Mouse (Mus musculus) heart, embryonic 16.5 days (tissue): Measurements from ENCODE around the gene Ube4a. TPM values are rescaled to one million over a fixed set of nuclear protein-coding genes. Genes with fewer than 3 reads are reported as not detected.

Experiments used
- ATAC-seq: fragments of 200-750 bp; cut with Nextera tagmentation; replicated peaks from 2 replicates; pipeline ENCODE4 v1.8.0; 2017; ENCODE audit warnings: moderate number of reproducible peaks; ENCODE audit not compliant: insufficient read depth, low FRiP score; ENCODE audit errors: extremely low read depth
- H3K27ac ChIP-seq: fragments of 300-500 bp; sonication (generic); 2 replicates; pipeline ENCODE4 v1.5.1; 2014; ENCODE audit warnings: mild to moderate bottlenecking, low read length, control low read depth, moderate library complexity
- H3K27me3 ChIP-seq: fragments of 300-500 bp; sonication (generic); 2 replicates; pipeline ENCODE4 v1.6.1; 2014; ENCODE audit warnings: low read length, mixed read lengths; ENCODE audit not compliant: control insufficient read depth, insufficient read depth
- H3K36me3 ChIP-seq: fragments of 300-500 bp; sonication (generic); 2 replicates; pipeline ENCODE4 v1.6.1; 2014; ENCODE audit not compliant: control insufficient read depth, insufficient read depth
- H3K4me1 ChIP-seq: fragments of 300-500 bp; sonication (generic); 2 replicates; pipeline ENCODE4 v1.6.1; 2014; ENCODE audit warnings: low read length, mixed read lengths; ENCODE audit not compliant: control insufficient read depth, insufficient read depth
- H3K4me2 ChIP-seq: fragments of 300-500 bp; sonication (generic); 2 replicates; pipeline ENCODE4 v1.6.1; 2014; ENCODE audit warnings: low read depth, mild to moderate bottlenecking, control low read depth, low read length
- H3K4me3 ChIP-seq: fragments of 300-500 bp; sonication (generic); 2 replicates; pipeline ENCODE4 v1.5.1; 2014; ENCODE audit warnings: mild to moderate bottlenecking, control low read depth, low read length
- H3K9ac ChIP-seq: fragments of 300-500 bp; sonication (generic); 2 replicates; pipeline ENCODE4 v1.6.1; 2014; ENCODE audit warnings: low read length, control low read depth
- H3K9me3 ChIP-seq: fragments of 300-500 bp; sonication (generic); replicated peaks from 2 replicates; pipeline ENCODE4 v1.6.1; 2016; ENCODE audit warnings: low read length; ENCODE audit not compliant: control insufficient read depth
- WGBS: fragments of 180-500 bp; shearing (Covaris S2); extraction: QIAGEN DNeasy Blood & Tissue Kit; methylation state at CpG from one replicate; pipeline ENCODE4 v1.1.7; 2014; 5-methylcytosine and 5-hydroxymethylcytosine counted together
- polyA plus RNA-seq: library from polyadenylated mRNA; unstranded; fragments of >200 nt; fragmentation: Nextera tagmentation; extraction: Ambion mirVana; gene quantifications from 2 replicates; pipeline ENCODE4 v1.2.1, GENCODE M21; 2015

Ube4a gene
- polyA plus RNA-seq, 1 experiment from 2014 or later = 17.7 TPM

DNA sequence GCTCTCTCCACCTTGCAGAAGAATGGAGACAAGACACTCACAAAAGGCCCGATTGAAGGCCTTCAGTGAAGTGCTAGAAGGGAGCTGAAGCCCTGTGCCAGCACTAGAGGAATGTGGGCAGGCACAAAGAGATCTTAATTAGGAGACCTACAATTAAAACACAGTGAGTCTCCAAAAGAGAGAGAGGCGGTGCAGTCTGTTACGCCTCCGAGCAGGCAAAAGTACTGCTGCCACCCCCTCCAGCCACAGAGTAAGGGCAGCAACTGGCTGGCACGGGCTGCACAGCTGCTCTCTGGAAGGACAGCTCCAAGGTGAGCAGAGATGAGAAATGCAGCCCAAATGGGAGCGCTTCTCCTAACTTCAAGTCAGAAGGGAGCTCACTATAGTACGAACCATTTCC, 89.9 kb downstream of the Ube4a start:
- Histone ChIP-seq H3K4me3 (no peak overlapping the region), H3K4me1 (peaks cover 50% of the 10 kb centered on the region), H3K9ac (0 out of 2 replicates have a peak overlapping the region, but pooled peaks have one; percentile 21), H3K4me2 (peak overlapping the region; percentile 14; the same call in 1 of the 2 replicates), H3K9me3 (no peaks in the 10 kb centered on the region), H3K27me3 (no peaks in the 10 kb centered on the region), H3K36me3 (no peaks in the 10 kb centered on the region; the same call in 1 of the 2 replicates), H3K27ac (0 out of 2 replicates have a peak overlapping the region, but pooled peaks have one; percentile 10)
- WGBS = 62% methylated on average over 7 of the region's 7 CpGs
- ATAC-seq = no peak

DNA sequence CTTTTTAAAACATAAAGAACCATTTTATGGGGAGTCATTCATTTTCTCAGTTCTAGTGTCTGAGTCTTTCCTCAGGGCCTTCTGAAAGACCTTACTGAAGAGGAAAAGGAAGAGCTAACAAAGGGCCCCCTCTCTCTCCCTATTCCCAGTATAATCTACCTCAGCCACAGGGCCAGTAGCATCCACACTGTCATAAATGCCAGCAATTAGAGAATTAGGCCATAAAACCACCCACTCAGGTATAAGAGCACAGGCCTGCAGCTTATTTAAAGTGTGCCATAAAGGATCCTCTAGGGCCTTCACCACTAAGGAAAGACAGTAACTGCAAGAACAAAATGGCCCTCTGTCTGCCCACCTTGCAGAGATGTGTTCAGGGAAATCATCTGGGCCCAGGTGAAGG, 91.2 kb downstream of the Ube4a start:
- Histone ChIP-seq H3K4me1 (peaks cover 45% of the 10 kb centered on the region), H3K27ac (no peak overlapping the region), H3K4me2 (no peak overlapping the region), H3K36me3 (no peaks in the 10 kb centered on the region; the same call in 1 of the 2 replicates), H3K4me3 (no peak overlapping the region), H3K9ac (no peak overlapping the region), H3K9me3 (no peaks in the 10 kb centered on the region), H3K27me3 (no peaks in the 10 kb centered on the region)
- ATAC-seq = no peak

DNA sequence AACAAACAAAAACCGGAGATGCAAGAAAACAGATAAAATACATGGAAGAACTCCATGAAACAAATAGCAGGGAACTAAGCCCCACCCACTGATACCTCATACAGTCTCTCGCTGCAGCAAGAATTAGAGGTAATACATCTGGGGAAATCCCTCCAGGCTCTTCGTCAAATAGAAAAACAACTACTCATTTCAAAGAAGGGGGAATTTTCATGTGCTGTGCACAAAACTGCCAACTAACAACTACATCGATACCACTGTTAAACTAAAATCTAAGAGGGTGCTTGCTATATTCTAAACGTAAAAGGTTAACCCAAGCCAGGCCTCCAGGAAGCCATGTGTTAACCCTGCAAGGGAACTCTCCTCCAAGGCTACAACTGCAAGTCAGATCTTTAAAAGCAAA, 91.7 kb downstream of the Ube4a start:
- Histone ChIP-seq H3K9me3 (no peaks in the 10 kb centered on the region), H3K4me2 (no peak overlapping the region), H3K9ac (no peak overlapping the region), H3K4me3 (no peak overlapping the region), H3K4me1 (peaks cover 41% of the 10 kb centered on the region), H3K27ac (no peak overlapping the region), H3K27me3 (no peaks in the 10 kb centered on the region), H3K36me3 (no peaks in the 10 kb centered on the region; the same call in 1 of the 2 replicates)
- 56% methylated on average over 5 of the region's 5 CpGs for WGBS
- ATAC-seq = no peak

Other genes starting within 250 kb of the Ube4a start
- 25.9 and 30.4 TPM in 2 replicates for gene Phldb1, start 230.4 kb downstream of the Ube4a start, polyA plus RNA-seq
- gene Arcn1, start 197.8 kb downstream of the Ube4a start, polyA plus RNA-seq = 120 and 132 TPM in 2 replicates
- 56.9 and 65.2 TPM in 2 replicates for gene Ift46, start 197.7 kb downstream of the Ube4a start, polyA plus RNA-seq
- gene Tmem25, start 166.3 kb downstream of the Ube4a start, polyA plus RNA-seq = 2.7 TPM in 2 replicates
- gene Ttc36, start 162.5 kb downstream of the Ube4a start, polyA plus RNA-seq = 0.39 and 1.1 TPM in 2 replicates
- 7.7 and 8.2 TPM in 2 replicates for gene Kmt2a, start 84.3 kb downstream of the Ube4a start, polyA plus RNA-seq
- 1,180 and 1,367 TPM in 2 replicates for gene Atp5l, start 44.9 kb downstream of the Ube4a start, polyA plus RNA-seq
- 37.6 and 99.6 TPM in 2 replicates for gene Cd3g, start 14.8 kb upstream of the Ube4a start, polyA plus RNA-seq
- 11.7 and 30.7 TPM in 2 replicates for gene Cd3d, start 16.2 kb upstream of the Ube4a start, polyA plus RNA-seq
- gene Cd3e, start 44.0 kb upstream of the Ube4a start, polyA plus RNA-seq = 25.0 and 71.7 TPM in 2 replicates
- 4.2 and 6.1 TPM in 2 replicates for gene Mpzl2, start 74.2 kb upstream of the Ube4a start, polyA plus RNA-seq
- gene Mpzl3, start 89.6 kb upstream of the Ube4a start, polyA plus RNA-seq = 1.5 and 1.9 TPM in 2 replicates
- gene Jaml, start 113.6 kb upstream of the Ube4a start, polyA plus RNA-seq = 0.41 and 0.87 TPM in 2 replicates
- gene Scn2b, start 152.2 kb upstream of the Ube4a start, polyA plus RNA-seq = 1.3 and 2.3 TPM in 2 replicates
- gene Scn4b, start 172.8 kb upstream of the Ube4a start, polyA plus RNA-seq = 0.75 and 1.6 TPM in 2 replicates
- gene BC049352, start 216.4 kb upstream of the Ube4a start, polyA plus RNA-seq = 0.13 TPM in 1 of 2 replicates, not detected in the other
- gene Tmprss4, start 238.5 kb upstream of the Ube4a start, polyA plus RNA-seq = 0.79 and 1.4 TPM in 2 replicates